7 mouse cellular contexts compared by ENCODE assay signal in the genomic region with DNA sequence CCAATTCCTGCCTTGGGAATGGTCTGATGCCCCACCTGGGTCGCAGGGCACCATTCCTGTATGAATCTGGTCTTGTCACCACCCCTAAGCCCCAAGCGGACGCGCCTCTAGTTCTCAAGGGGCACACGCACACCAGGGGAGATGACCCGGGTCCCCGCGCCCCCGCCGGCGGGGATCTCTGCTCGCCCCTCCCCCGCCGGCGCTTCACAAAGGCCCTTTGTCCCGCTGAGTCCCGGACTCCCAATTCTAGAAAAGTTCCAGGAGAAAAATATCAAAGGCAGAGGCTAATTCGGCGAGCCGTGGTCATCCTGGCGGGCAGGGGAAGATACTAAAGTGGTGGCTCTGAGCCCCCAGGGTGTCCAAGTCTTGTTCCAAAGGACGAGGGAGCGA. TPM values are rescaled to one million over a fixed set of nuclear protein-coding genes. Genes with fewer than 3 reads are reported as not detected.
DNase-seq lines count a peak whose midpoint lies in the region; ATAC-seq and TF ChIP-seq lines count a peak whose summit lies in the region.

No protein-coding gene starts in this region.

- peaks cover 44% of the 10 kb centered on the region for H3K4me1 ChIP-seq in megakaryocyte, embryonic 14.5 days
- H3K4me1 ChIP-seq in brown adipose tissue, adult 24 weeks (ENCODE audit: control insufficient read depth, insufficient read depth, insufficient read length, low read length): peaks cover 28% of the 10 kb centered on the region
- peaks cover 30% of the 10 kb centered on the region for H3K4me1 ChIP-seq in forebrain, postnatal 0 days (ENCODE audit: insufficient read depth)
- H3K4me1 ChIP-seq in midbrain, postnatal 0 days (ENCODE audit: insufficient read depth, low read length): peaks cover 26% of the 10 kb centered on the region

- 2% methylated on average over 23 of the region's 23 CpGs for WGBS in forebrain, postnatal 0 days
- 0% methylated on average over 23 of the region's 23 CpGs for WGBS in midbrain, postnatal 0 days

- H3K9me3 ChIP-seq in megakaryocyte, embryonic 14.5 days: no peaks in the 10 kb centered on the region
- no peaks in the 10 kb centered on the region for H3K9me3 ChIP-seq in forebrain, postnatal 0 days (ENCODE audit: low read length)
- no peaks in the 10 kb centered on the region for H3K9me3 ChIP-seq in midbrain, postnatal 0 days (ENCODE audit: low read length)

- H3K4me3 ChIP-seq in megakaryocyte, embryonic 14.5 days (replicated peaks): peak overlapping the region; percentile 93
- H3K4me3 ChIP-seq in brown adipose tissue, adult 24 weeks (ENCODE audit: insufficient read depth, low read depth, low read length): peak overlapping the region; percentile 99
- peak overlapping the region; percentile 83 for H3K4me3 ChIP-seq in forebrain, postnatal 0 days (ENCODE audit: low read depth, low read length)
- peak overlapping the region; percentile 98 for H3K4me3 ChIP-seq in midbrain, postnatal 0 days (ENCODE audit: low read depth, low read length)

- peak overlapping the region; percentile 93 for H3K4me2 ChIP-seq in forebrain, postnatal 0 days (ENCODE audit: low read depth)
- H3K4me2 ChIP-seq in midbrain, postnatal 0 days (ENCODE audit: low read depth, low read length, poor library complexity, severe bottlenecking): peak overlapping the region; percentile 96

- ATAC-seq in megakaryocyte, adult 5-6 weeks (ENCODE audit: poor library complexity, severe bottlenecking): no peak
- ATAC-seq in forebrain, postnatal 0 days: no peak
- ATAC-seq in midbrain, postnatal 0 days (ENCODE audit: low FRiP score): no peak

- no peak for TF ChIP-seq CTCF in forebrain, postnatal 0 days (IDR thresholded peaks at IDR 0.05; ENCODE audit: low read depth)
- no peak for TF ChIP-seq CTCF in midbrain, postnatal 0 days (IDR thresholded peaks at IDR 0.05)

- H3K9ac ChIP-seq in forebrain, postnatal 0 days: peak overlapping the region; percentile 100
- H3K9ac ChIP-seq in midbrain, postnatal 0 days (replicated peaks; ENCODE audit: low read length, poor library complexity, severe bottlenecking): peak overlapping the region; percentile 100

- peaks cover 89% of the 10 kb centered on the region for H3K27me3 ChIP-seq in megakaryocyte, embryonic 14.5 days (replicated peaks)
- no peaks in the 10 kb centered on the region for H3K27me3 ChIP-seq in forebrain, postnatal 0 days (ENCODE audit: insufficient read depth, low read length)
- H3K27me3 ChIP-seq in midbrain, postnatal 0 days (ENCODE audit: insufficient read depth, low read length): no peaks in the 10 kb centered on the region

- peak overlapping the region; percentile 78 for H3K27ac ChIP-seq in brown adipose tissue, adult 24 weeks (replicated peaks; ENCODE audit: low read depth, low read length)
- H3K27ac ChIP-seq in forebrain, postnatal 0 days (ENCODE audit: low read depth, low read length): peak overlapping the region; percentile 100
- peak overlapping the region; percentile 100 for H3K27ac ChIP-seq in midbrain, postnatal 0 days (ENCODE audit: low read depth, low read length)

- peak; percentile 68 for DNase-seq in forebrain, postnatal 0 days
- DNase-seq in kidney, postnatal 14 days: peak; percentile 41
- no peak for DNase-seq in midbrain, postnatal 0 days (ENCODE audit: low spot score)
- DNase-seq in thymus, postnatal 14 days: no peak

- H3K36me3 ChIP-seq in megakaryocyte, embryonic 14.5 days (replicated peaks; ENCODE audit: low read length): no peaks in the 10 kb centered on the region
- peaks cover 13% of the 10 kb centered on the region for H3K36me3 ChIP-seq in forebrain, postnatal 0 days (ENCODE audit: insufficient read depth)
- H3K36me3 ChIP-seq in midbrain, postnatal 0 days (ENCODE audit: insufficient read depth, low read length): 0 out of 2 replicates have a peak, but pooled peaks cover 2% of the 10 kb centered on the region

RNA-seq across cellular contexts. Expression of gene Tnrc18, which starts 3.7 kb away (rescaled TPM):
- polyA plus RNA-seq in megakaryocyte, embryonic 14.5 days (2012; ENCODE audit: insufficient read depth, low replicate concordance): 32.1 and 36.1 TPM in 2 replicates
- 28.2 and 38.6 TPM in 2 replicates for total RNA-seq in megakaryocyte, adult 5-6 weeks (2015)
- total RNA-seq in megakaryocyte, adult 5-6 weeks (2017): 20.0 and 20.4 TPM in 2 replicates
- polyA plus RNA-seq in brown adipose tissue, adult 24 weeks (2012; ENCODE audit: insufficient read depth, insufficient read length, missing spikeins): 10.6 and 13.2 TPM in 2 replicates
- 99.7 and 116 TPM in 2 replicates for total RNA-seq in forebrain, postnatal 0 days (2014; rRNA removed)
- polyA plus RNA-seq in forebrain, postnatal 0 days (2015; fragmentation: Nextera tagmentation; extraction: Ambion mirVana): 14.9 and 23.4 TPM in 2 replicates
- total RNA-seq in midbrain, postnatal 0 days (2014; rRNA removed): 114 and 142 TPM in 2 replicates
- 17.4 and 19.4 TPM in 2 replicates for polyA plus RNA-seq in midbrain, postnatal 0 days (2015; fragmentation: Nextera tagmentation; extraction: Ambion mirVana)

Comparison
In these comparisons a context has a peak if more than half of its experiments do, and no peak if none do; other contexts are left out.
1. DNase-seq: peak in forebrain, postnatal 0 days (single experiment) and kidney, postnatal 14 days (single experiment); none in midbrain, postnatal 0 days (single experiment) and thymus, postnatal 14 days (single experiment).
2. Peak in every context shown above with its lines, with median percentiles within 50 percentile points of each other: H3K4me3 ChIP-seq and H3K27ac ChIP-seq.